Mouse (Mus musculus) heart, postnatal 10 days (tissue): Measurements from ENCODE around the gene Saal1. TPM values are rescaled to one million over a fixed set of nuclear protein-coding genes. Genes with fewer than 3 reads are reported as not detected.
"Not testable (repeated sequence)": the region's sequence is repeated elsewhere in the genome, so short reads cannot be mapped to it uniquely, and the experiment has no call there.

Source experiments
- DNase-seq, 2 experiments: peaks; one replicate each; pipeline ENCODE4 v3.0.0; 2021
- intact Hi-C: fragments of 180-260 bp; cut with DNase I; formaldehyde crosslinking; loops from one replicate; pipeline ENCODE4 v1.15.1; 2025
- total RNA-seq, 2 experiments: library from RNA; stranded (reverse); gene quantifications; 2 replicates each; pipeline ENCODE4 v1.2.3; 2021

Gene Saal1
- total RNA-seq: 1 to 10 TPM; 5.0 to 5.9 TPM

DNA sequence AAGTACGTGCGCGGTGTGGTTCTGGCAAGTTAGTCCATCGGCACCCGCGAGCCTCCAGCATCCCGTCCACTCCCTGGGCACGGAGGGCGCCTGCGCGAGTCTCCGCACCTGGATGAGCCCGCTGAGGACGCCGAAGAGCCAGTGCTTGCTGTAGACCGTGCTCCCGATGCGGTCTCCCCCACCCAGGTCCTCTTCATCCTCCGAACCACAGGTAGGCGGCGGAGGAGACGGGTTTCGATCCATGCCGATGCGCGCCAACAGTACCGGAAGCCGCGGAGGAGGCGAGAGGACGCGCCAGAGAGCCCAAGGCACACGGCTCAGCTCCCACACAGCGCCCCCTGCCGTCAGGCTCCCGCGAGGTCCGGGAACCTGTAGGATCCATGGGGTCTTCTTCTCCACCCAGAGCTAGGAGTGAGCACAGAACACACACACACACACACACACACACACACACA, at the start of gene Saal1:
TSS of gene Saal1 (minus strand) at position 291 of the 455 bp plus-strand sequence.
- peak; percentile 83 to 92 for DNase-seq
- intact Hi-C loops: loop anchor here (10.0 kb wide), 1 partner anchor 304 kb away; no protein-coding TSS in a partner anchor

- intact Hi-C loops: no loop called here
- DNase-seq: no peak
Measured at GRCm38 (mm10) chr7:46751490-46751889, 41.0 kb upstream of the Saal1 start, which contains the start of gene Saa2. TSS of gene Saa2 (plus strand) at chr7:46751790.

DNA sequence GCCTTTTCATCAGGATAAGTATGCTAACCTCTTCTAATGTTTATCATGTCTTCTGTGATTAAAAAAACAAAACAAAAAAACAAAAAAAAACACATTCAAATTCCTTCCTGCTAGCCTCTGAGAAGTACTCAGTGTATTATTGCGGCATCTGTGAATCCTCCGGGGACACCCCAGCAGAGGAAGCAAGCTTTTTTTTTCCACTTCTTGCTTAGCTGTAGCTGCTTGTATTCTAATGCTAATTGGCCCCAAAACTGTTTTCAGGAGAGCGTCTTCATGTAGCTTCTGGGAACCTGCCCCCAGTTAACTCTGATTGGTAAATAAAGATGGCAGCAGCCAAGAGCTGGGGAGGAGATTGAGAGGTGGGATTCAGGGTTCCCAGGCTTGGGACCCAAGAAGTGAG, 38.0 kb upstream of the Saal1 start:
- intact Hi-C loops: no loop called here
- peak in 1 of 2 experiments; percentile 12 for DNase-seq

- DNase-seq: peak in 1 of 2 experiments; percentile 8
- intact Hi-C loops: no loop called here
Measured at GRCm38 (mm10) chr7:46746381-46746780, 35.9 kb upstream of the Saal1 start.

DNA sequence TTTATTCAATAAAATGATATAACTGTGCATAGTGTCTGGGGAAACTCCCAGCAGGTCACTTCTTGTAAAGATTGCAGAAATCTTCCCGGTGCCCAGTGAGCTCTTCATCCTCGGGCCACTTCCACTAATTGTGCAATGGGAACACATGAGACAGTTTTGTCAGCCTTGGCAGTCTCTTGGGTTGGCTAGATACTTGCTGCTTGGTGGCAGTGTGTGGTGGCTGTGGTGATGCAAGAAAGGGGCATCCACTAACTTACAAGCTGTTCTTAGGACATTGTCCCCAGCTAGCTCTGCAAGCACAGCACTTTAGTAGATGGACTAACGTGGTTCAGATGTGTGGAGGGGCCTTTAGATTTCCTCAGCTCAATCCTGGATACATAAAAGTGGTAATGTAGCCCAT, 35.3 kb upstream of the Saal1 start:
- DNase-seq: no peak

DNA sequence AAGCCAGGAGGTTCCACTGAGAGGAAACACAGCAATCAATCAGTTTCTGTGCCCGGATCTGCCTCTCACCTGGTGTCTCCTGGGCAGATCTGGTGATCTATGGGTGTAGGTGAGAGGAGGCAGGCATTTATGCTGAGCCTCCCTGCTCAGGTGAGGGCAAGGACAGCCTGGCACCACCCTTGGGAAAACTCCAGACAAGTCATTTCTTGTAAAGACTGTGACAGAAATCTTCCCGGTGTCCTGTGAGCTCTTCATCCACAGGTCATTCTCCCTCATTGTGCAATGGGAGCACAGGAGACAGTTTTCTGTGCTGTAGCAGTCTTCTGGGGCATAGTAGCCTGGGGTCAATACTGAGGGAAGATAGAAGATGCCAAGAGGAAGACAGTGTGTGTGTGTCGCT, 32.4 kb upstream of the Saal1 start, which contains the start of gene Saa1:
TSS of gene Saa1 (minus strand) at position 101 of the 400 bp plus-strand sequence.
- DNase-seq: not testable (repeated sequence)

More for the DNA sequence above, 35.3 kb upstream of the Saal1 start:
- intact Hi-C loops: loop anchor here (1.0 kb wide), 1 partner anchor 12 kb away; no protein-coding TSS in a partner anchor

GRCm38 (mm10) chr7:46740041-46740440, 29.6 kb upstream of the Saal1 start:
- intact Hi-C loops, DNase-seq: not testable (repeated sequence)

More for the DNA sequence above, 32.4 kb upstream of the Saal1 start, which contains the start of gene Saa1:
- intact Hi-C loops: not testable (repeated sequence)

DNA sequence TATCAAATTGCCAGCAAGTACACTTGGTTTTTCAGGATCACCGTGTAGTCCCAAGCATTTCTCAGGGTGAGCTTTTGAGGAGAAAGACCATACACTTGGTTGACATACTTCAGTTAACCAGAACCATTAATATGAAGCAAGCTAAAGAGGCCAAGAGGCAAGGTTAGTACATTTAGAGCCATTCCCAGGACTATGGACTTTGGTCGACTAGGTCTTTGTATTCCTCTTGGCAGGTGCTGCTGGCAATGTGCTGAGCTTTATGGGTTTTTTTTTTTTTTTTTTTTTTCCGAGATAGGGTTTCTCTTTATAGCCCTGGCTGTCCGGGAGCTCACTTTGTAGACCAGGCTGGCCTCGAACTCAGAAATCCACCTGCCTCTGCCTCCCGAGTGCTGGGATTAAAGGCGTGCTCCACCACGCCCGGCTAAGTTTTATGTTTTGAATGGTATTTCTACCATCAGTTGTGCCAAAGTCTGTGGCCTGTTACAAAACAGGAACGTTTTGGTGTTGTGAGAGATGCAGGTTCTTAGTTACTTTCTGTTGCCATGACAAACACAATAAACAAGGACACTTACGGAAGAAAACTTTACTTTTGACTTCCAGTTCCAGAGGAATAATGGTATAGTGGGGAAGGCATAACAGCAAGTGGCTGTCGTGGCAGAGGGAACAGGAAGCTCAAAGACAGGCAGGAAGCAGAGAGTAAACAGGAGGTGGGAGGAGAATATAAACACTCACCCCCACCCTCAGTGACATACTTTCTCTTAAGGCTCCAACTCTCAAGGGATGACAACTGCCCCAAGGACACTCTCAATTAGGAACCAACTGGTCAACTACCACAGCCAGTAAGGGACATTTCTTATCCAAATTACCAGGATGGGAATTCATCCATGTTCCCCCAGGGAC, 28.3 kb upstream of the Saal1 start:
- intact Hi-C loops: no loop called here
- no peak for DNase-seq

DNA sequence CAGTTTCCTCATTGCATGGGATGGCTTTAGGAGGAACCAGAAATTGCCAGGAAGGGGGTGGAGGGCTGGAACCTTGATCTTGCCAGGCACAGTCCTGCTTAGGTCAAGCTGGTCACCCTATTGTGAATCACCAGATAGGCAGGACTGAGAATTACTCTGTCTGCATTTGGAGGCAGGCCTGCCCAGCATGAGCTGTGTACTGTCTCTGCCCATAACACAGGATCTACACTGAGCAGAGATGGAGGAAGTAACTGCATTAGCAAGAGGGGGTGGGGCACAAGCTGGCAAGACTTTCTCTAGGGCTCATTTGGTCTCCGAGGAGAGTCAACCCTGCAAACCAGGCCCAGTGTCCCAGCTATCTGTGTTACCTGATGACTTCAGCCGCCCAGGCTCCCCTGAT, 24.5 kb upstream of the Saal1 start:
- intact Hi-C loops: loop anchor here (1.0 kb wide), 1 partner anchor 10 kb away; no protein-coding TSS in a partner anchor
- no peak for DNase-seq

- intact Hi-C loops: no loop called here
- no peak for DNase-seq
Measured at GRCm38 (mm10) chr7:46732458-46732857, 22.0 kb upstream of the Saal1 start, which contains the start of gene Saa4. TSS of gene Saa4 (minus strand) at chr7:46732603.

GRCm38 (mm10) chr7:46727584-46727983, 17.1 kb upstream of the Saal1 start:
- no peak for DNase-seq
- intact Hi-C loops: no loop called here

- intact Hi-C loops: no loop called here
- DNase-seq: no peak
Measured at GRCm38 (mm10) chr7:46724396-46724795, 13.9 kb upstream of the Saal1 start.

GRCm38 (mm10) chr7:46723849-46724248, 13.4 kb upstream of the Saal1 start:
- intact Hi-C loops: no loop called here
- DNase-seq: no peak

DNA sequence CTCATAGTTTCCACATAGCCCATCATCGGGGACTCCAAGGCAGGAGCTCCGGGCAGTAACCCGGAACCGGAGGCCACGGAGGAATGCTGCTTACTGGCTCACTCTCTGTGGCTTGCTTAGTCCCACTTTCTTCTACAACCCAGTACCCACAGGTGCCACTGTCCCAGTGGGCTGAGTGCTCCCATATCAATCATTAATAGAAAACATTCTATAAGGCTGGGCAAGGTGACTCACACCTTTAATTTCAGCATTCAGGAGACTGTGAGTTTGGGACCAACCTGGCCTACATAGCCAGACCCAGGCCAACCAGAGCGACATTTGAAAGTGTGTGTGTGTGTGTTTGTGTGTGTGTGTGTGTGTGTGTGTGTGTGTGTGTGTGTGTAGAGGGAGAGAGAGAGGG, 12.9 kb upstream of the Saal1 start:
- intact Hi-C loops: no loop called here
- DNase-seq: no peak

DNA sequence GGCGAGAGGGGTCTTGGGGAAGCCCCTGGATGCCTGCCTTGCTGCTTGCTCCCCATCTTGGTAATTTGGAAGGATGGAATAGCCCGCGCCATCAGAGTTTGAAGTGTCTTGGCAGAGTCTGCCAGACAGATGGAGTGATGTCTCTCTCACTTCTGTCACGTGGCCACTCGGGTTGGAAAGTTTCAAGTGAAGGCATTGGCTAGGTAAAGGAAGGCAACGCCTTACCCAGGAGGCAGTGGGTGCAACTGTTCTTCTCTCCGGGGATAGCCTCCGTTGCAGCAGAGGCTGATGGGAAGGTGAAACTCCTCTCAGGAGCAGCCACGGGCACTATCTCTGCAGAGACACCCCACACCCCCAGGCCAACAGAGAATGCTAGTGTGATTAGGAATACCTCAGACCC, 10.0 kb upstream of the Saal1 start:
- intact Hi-C loops: no loop called here
- no peak for DNase-seq

- intact Hi-C loops: loop anchor here (10.0 kb wide), 1 partner anchor 295 kb away; no protein-coding TSS in a partner anchor
- peak; percentile 14 to 22 for DNase-seq
Measured at GRCm38 (mm10) chr7:46719526-46719925, 9.0 kb upstream of the Saal1 start.

DNA sequence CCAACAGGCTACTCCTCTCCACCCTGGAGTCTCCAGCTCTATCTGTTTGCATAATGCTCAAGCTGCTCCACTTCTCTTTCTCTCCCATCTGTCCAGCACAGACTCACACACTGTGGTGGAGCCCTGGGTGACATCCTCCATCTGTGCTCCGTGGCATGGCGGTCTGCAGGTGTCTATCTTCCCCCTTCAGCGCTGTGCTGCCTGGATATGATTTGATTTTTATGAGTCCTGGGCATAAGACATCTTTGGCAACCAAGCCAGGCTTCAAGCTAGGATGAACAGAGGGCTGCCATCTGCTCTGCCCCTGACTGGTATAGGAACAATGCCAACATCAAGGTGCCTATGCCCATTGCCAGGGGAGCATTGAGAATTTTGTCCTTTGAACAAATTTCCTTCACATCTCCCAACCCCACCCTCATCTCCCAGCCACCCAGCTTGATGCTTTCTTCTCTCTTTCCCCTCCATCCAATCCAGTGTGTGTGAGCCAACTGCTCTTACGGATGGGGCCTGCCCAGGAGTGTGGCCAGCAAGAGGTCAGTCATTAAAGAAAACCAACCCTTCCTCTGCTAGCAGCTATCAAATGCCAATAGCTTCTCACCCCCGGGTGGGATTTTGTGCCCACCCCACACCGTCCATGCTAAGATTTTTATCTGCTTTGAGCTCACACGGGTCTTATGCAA, 8.3 kb upstream of the Saal1 start:
- DNase-seq: no peak
- intact Hi-C loops: loop anchor here (10.0 kb wide), 1 partner anchor 296 kb away; no protein-coding TSS in a partner anchor

DNA sequence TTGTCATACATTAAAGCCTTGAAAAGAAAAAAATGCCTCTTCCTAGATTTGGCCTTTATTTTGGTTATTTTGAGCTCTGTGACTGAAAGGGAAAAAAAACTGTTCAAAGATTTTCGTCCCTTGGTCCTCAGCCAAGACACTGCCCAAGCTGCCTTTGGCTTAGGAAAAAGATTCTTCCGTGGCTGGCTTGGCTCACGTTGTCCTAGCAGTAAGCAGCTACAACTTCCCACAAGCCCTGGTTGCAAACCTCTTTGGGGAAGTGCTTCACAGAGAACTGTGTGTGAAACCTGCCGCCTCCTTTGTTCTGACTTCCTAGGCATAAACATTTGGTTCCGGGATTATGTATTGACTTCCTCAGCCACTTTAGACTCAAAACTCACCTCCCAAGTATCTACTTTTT, 6.4 kb upstream of the Saal1 start:
- intact Hi-C loops: loop anchor here (2.0 to 10.0 kb wide), 2 partner anchors 54 to 298 kb away; no protein-coding TSS in a partner anchor
- peak; percentile 15 to 19 for DNase-seq

DNA sequence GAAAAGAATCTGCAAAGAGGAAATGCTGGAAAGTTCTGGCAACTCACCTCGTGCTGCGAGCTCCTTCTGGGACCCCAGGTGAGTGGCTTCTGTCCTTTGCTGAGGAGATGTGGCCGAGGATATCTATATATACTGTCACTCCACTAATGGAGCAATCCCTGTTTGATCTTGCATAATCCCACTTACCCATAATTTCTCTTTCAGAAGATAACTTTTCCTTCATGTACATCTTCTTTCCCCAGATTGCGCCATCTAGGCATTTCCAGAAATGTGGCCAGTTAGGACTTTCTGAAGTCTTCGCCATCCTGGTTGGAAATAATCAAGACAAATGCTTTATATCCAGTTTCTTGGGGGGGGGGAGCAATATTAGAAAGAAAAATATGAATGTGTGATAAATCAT, 5.1 kb upstream of the Saal1 start, which contains the start of gene Saa3:
TSS of gene Saa3 (minus strand) at position 101 of the 400 bp plus-strand sequence.
- intact Hi-C loops: loop anchor here (10.0 kb wide), 1 partner anchor 299 kb away; no protein-coding TSS in a partner anchor
- DNase-seq: no peak

DNA sequence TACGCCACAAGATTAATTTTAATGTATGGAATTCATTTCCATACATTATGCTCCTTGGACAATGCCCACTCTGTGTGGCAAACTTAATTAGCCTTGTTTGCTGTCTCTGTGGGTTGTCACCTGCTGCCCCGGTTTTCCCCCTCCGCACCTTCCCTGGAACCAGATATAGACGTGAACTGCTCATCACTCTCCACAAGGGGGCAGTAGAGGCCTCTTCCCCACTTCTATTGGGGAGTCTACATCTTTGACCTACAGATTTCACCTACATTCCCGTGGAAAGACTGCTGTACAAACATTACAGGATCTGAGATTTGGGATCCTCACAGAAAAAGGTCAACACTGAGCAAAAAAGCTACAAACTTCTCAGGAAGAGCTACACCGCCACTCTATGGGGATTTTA, 4.0 kb upstream of the Saal1 start:
- DNase-seq: peak; percentile 55 to 78
- intact Hi-C loops: loop anchor here (10.0 kb wide), 1 partner anchor 300 kb away; no protein-coding TSS in a partner anchor

- DNase-seq: no peak
- intact Hi-C loops: loop anchor here (10.0 kb wide), 1 partner anchor 303 kb away; no protein-coding TSS in a partner anchor
Measured at GRCm38 (mm10) chr7:46712250-46712649, 1.8 kb upstream of the Saal1 start.
